Mouse (Mus musculus) left cerebral cortex, adult 2 months (tissue): ENCODE measurements around the gene Wrap53. TPM values are rescaled to one million over a fixed set of nuclear protein-coding genes. Genes with fewer than 3 reads are reported as not detected.

Source experiments
- DNase-seq, 2 experiments: peaks; one replicate each; pipeline ENCODE4 v3.0.0; 2021 to 2022; ENCODE audit warnings: low spot score in 2 of 2, mixed read lengths in 1 of 2; ENCODE audit errors: extremely low spot score in 1 of 2
- H3K27ac ChIP-seq: fragments of 200-600 bp; 2 replicates; pipeline ENCODE4 v1.8.1; 2022
- H3K4me3 ChIP-seq: fragments of 200-600 bp; 2 replicates; pipeline ENCODE4 v1.8.1; 2022
- CTCF ChIP-seq: fragments of 200-600 bp; IDR thresholded peaks from 2 replicates; pipeline ENCODE4 v1.8.1; 2022; ENCODE audit warnings: antibody characterized with exemption, mild to moderate bottlenecking, moderate library complexity
- intact Hi-C: fragments of 180-260 bp; cut with DNase I; formaldehyde crosslinking; loops from one replicate; pipeline ENCODE4 v1.15.1; 2025
- total RNA-seq, 2 experiments: library from RNA; stranded (reverse); gene quantifications; 2 replicates each; pipeline ENCODE4 v1.2.3; 2021

Wrap53 gene
- total RNA-seq, 2 experiments from 2014 or later = 7.6 to 10.5 TPM

DNA sequence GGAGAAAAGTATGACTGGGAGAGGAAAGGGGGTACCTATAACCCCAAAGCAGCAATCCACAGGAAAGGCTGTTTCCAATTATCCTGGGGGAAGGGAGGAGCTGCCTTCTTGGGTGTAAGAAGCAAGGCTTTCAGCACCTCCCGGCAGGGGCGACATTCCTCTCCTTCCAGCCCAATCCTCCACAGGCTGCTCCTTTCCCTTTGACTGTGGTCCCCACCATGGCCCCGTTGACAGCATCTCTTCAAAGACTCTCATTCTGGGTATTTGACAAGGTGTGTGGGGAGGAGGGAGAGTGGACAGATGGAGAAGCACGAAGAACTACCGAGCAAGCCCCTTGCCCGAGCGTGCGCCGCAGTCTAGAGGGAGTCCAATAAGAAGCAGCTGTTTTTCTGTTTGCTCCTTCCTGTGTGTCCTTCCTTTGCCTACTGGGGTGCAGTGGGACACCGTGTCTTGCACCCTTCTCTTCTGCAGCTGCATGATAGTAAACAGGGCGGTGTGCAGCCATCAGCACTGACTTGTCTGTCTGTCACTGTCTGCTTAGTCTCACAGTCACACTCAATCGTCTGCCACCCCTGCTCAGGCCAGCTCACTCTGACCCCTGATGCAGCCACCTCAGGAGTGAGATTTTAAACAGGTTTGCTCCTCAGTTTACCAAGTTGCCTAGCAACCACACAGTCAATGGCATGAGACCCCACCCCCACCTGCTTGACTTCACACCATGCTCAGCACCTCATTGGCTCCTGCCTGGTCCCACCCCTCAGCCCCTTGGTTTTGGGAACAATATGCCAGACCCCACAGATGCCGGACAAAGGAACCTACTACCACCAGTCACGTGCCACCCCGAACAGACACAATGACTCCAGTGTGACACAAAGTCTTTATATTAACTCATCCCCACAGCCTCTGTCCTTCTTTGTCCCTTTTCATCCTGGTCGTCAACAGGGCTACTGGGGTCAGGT is 18.9 kb downstream of the Wrap53 start:
- intact Hi-C loops = no loop called here
- H3K27ac ChIP-seq = peak overlapping the region; percentile 87
- peak in 1 of 2 experiments; percentile 11 for DNase-seq
- peak overlapping the region; percentile 58; the same call in 1 of the 2 replicates for H3K4me3 ChIP-seq
- TF ChIP-seq CTCF = no peak

DNA sequence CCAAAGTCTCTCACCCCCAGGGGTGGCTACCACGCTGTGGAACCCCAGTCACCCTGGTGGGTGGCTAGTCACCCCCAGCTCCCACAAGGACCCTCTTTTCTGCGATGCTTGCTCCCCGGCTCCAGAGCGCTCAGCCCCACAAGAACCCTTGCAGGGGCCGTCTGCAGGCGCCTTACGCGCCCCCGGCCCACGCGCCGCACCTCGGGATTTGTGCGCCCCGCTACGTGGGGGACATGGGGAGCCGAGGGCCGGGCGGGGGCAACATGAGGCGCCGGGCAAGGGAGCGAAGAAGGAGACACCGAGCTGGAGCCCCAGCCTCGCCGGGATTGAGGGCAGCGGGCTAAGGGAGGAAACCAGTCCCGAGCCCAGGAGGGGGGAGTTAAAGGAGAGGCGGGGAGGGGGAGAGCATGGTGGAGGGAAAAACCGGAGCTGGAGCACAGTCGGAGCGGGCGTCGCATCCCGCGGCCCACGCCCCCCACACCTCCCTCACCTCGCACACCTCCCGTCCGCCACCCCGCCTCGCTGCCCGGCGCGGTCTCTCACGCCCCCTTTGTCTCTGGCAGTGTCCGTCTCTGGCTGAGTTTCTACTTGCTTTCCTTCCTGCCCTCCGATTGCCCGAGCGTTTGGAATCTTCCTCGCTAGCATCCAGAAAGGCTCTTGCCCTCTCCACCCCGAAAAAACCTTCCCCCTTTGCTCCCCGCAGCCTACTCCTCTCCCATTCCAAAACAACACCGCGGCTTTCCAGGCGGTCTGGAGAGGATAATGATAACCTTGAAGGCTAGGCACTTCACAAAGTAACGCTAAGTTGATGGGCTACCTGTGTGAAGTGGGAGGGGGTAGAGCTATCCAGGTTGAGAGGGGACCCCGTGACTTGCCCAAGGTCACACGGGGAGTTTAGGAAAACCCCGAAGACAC is 19.9 kb downstream of the Wrap53 start, which contains the start of gene Efnb3:
TSS of gene Efnb3 (minus strand) at position 355 of the 915 bp plus-strand sequence.
- peak within 1 kb of the TSS; percentile 87 for H3K27ac ChIP-seq
- intact Hi-C loops = no loop called here
- no peak for TF ChIP-seq CTCF
- peak within 1 kb of the TSS; percentile 58 for H3K4me3 ChIP-seq
- DNase-seq = peak; percentile 37 to 63

DNA sequence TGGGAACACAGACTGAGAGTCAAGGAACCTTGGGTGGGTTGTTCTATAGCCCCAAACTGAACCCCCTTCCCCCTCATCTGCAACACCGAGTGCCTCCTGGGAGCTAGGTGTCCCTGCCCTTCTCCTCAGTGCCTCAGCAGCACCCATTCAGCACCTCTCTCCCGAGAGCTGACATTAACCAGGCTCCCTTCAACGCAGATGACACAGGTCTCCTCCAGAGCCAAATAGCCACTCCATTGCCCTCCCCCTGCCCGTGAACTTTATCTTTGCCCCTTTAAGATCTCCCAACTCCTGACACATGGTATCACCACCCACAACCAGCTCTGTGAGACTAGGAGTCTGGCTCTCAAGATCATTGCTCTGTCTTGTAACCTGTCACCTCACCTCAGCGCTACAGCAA is 20.9 kb downstream of the Wrap53 start:
- DNase-seq = no peak
- TF ChIP-seq CTCF = no peak
- intact Hi-C loops = no loop called here
- Histone ChIP-seq H3K4me3 (peak overlapping the region; percentile 58), H3K27ac (peak overlapping the region; percentile 87; the same call in 1 of the 2 replicates)

DNA sequence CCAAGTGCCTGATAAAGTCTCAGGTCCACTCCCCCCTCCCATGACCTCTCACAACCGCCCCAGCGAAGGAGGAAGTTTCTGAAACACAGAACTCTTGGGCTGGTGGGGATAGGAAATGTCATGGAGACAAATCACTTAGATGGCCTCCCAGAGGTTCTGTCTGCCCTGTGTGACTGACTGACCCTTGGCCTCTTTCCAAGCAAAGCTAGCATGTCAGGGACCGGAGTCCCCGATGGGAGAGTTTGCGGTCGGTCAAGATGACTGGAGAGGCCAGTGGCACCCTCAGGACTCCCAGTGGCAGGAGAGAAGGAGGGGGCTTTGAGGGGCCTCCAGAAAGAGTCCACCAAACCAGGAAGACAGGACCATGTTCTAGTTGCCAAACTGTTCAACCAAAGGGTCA is 21.3 kb downstream of the Wrap53 start:
- Histone ChIP-seq H3K27ac (no peak overlapping the region; the same call in 1 of the 2 replicates), H3K4me3 (peak overlapping the region; percentile 58)
- no peak for TF ChIP-seq CTCF
- intact Hi-C loops = no loop called here
- DNase-seq = no peak

DNA sequence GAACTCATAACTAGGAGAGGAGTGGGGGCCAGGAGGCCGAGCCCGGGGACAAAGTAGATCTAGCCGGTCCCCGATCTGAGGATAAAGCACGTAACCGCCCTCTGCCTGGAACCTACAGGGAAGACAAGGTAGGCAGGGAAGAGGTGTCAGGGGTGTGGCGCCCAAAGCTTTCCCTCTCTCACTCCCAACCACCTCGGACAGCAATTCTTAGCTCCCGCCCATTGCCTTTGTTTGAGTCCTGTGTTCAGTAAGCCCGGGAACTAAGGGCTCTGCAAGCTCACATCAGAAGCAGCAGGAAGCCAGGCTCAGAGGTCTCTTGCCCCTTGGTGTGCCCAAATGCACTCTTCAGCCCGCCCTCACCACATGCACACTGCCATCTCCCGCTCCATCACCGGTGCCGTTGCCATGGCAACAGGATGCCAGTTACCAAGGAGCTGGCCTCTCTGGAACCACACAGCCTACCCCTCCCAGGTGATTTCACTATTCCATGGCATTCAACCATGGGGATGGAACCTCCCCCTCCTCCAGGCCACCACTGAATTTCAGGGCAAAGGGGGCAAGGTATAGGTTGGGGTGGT is 22.6 kb downstream of the Wrap53 start:
- H3K4me3 ChIP-seq = peak overlapping the region; percentile 22
- H3K27ac ChIP-seq = no peak overlapping the region
- no peak for TF ChIP-seq CTCF
- peak; percentile 41 to 68 for DNase-seq
- intact Hi-C loops = no loop called here

DNA sequence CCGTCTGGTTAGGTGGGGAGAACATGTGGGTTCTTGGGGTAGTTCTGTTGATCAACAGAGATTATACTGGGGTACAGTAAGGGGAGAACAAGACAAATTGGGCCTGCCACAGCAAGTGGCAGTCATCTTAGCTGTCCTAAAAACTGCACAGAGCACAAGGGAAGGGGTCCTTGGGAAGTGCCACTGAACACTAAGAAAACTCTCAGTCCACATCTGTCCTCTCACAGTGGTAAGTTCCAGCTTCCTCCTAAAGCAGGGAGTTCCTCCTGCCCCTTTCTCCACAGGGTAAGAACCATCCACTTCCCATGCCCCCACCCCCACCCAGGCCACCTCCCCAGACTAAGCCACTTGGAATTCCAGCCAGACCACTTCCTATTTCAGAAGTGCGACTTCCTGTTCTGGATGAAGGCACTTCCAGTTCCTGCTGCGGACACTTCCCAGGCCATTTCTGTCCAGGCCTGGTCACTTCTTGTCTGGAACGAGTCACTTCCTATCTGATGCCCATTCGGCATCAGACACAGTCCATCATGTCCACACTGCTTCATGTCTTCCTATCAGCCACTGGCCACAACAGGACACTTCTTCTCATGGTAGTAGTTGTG is 25.4 kb downstream of the Wrap53 start:
- Histone ChIP-seq H3K27ac (no peak overlapping the region), H3K4me3 (no peak overlapping the region)
- TF ChIP-seq CTCF = no peak
- no peak for DNase-seq
- intact Hi-C loops = no loop called here

DNA sequence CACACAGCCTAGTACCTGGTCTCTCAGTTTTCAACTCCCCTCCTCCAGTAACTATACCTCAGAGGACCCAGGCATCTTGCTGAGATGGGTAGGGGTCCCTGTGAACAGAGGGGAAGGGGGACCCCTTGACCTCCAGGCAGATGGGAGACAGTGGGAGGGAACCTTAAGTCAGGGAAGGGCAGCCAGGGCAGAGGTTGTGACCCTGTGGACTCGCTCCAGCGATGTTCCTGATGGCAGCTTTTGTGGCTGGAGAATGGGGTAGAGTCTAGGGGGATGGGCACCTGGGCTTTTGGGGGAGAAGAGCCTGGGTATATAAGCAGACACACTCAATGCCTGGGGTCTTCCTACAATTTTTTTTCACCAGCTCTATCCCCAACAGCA is 26.7 kb downstream of the Wrap53 start:
- TF ChIP-seq CTCF = no peak

DNA sequence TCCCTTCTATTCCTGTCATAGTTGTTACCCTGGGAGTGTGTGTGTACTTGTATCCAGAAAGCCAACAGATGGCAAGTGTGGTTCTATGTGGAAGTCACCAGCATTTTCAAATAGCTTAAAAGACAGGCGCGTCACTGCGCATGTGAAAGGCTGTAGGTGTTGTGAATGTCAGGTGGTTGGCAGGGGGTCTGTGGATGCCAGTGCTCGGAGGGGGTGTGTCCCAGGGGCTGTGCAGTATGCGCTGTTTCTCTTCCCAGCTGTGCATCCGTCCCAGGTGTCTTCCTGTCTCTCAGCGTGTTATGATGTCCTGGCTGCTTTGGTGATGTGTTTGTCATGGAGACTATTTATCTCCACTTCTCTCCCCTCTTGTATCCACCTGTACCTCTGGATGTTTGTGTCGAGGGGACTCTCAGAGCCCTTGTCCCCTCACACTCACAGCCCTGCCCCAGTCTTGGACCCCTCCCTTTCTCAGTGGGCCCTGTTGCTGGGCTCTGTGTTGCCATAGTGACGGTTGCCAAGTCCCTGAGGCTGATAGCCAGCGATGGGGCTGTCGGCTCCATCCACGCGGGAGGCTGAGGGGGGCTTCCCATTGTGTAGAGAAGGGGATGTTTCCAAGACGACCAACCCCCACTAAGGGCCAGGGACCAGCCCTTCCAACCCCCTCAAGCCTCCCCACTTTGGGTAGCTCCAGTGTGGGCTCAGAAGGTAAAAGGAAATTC is 27.3 kb downstream of the Wrap53 start:
- DNase-seq = peak in 1 of 2 experiments; percentile 47
- Histone ChIP-seq H3K27ac (peak overlapping the region; percentile 55), H3K4me3 (no peak overlapping the region)
- TF ChIP-seq CTCF = no peak
- intact Hi-C loops = no loop called here

More for the DNA sequence above, 26.7 kb downstream of the Wrap53 start:
- DNase-seq = peak in 1 of 2 experiments; percentile 12
- Histone ChIP-seq H3K27ac (peak overlapping the region; percentile 55), H3K4me3 (no peak overlapping the region)
- intact Hi-C loops = no loop called here

DNA sequence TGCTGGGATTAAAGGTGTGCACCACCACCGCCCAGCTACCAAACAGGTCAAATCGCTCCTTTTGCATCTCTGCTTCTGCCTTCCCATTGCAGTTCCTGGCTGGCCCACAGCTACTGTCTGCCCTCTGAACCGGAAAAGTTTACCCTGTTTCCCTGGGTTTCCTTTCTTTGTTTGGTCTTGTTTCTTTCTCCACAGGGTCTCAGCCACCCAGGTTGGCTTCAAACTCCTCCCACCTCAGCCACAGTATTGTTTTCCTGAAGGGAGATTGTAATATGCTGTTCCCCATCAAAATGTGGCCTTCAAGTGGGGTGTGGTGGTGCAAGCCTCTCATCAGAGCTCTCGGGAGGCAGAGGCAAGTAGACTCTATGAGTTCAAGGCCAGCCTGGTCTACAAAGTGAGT is 28.7 kb downstream of the Wrap53 start:
- no peak overlapping the region for H3K4me3 ChIP-seq
- no peak overlapping the region for H3K27ac ChIP-seq
- intact Hi-C loops = no loop called here
- no peak for DNase-seq
- no peak for TF ChIP-seq CTCF

DNA sequence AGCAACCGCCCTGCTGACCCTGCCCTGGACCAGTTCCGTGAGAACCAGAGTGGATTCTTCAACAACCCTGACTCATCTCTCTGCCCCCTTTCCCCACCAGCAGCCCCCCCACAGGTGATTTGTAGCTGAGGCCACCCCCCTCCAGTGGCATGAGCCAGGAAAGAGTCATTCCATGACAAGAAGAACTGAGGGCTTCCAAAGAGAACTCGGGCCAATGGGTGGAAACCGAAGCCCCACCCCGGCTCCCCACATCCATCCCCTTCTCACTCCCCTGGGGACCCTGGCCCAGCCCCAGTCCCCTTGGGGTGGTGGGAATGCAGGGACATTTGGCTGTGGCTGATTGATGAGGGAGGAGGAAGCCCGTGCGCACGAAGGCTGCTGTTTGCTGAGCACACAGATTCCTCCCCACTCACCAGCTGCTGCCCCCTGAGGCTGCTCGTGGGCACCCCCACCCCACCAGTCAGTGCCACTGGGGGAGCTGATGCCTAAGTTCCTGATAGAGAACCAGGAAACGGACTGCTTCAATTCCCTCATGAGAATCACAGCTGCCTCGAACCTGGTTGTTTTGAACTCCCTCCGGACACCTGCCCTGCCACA is 30.9 kb downstream of the Wrap53 start, which contains the start of gene Dnah2:
TSS of gene Dnah2 (minus strand) at position 51 of the 597 bp plus-strand sequence.
- intact Hi-C loops = no loop called here
- no peak for DNase-seq
- TF ChIP-seq CTCF = no peak
- H3K27ac ChIP-seq = no peak within 1 kb of the TSS
- no peak within 1 kb of the TSS for H3K4me3 ChIP-seq
